Mouse (Mus musculus): ENCODE results near the gene Otud7b.

GRCm38 (mm10) chr3:96082714-96083508 lies 21.4 kb upstream of the Otud7b start:
- TF ChIP-seq CTCF (IDR thresholded peaks at IDR 0.05; ENCODE audit: low read depth, low read length) (no peak), POLR2A (IDR thresholded peaks at IDR 0.05; ENCODE audit: borderline replicate concordance, low read depth, low read length) (no peak)
